Mouse (Mus musculus): ENCODE results near the gene Dync1li2.

The Dync1li2 gene

DNA sequence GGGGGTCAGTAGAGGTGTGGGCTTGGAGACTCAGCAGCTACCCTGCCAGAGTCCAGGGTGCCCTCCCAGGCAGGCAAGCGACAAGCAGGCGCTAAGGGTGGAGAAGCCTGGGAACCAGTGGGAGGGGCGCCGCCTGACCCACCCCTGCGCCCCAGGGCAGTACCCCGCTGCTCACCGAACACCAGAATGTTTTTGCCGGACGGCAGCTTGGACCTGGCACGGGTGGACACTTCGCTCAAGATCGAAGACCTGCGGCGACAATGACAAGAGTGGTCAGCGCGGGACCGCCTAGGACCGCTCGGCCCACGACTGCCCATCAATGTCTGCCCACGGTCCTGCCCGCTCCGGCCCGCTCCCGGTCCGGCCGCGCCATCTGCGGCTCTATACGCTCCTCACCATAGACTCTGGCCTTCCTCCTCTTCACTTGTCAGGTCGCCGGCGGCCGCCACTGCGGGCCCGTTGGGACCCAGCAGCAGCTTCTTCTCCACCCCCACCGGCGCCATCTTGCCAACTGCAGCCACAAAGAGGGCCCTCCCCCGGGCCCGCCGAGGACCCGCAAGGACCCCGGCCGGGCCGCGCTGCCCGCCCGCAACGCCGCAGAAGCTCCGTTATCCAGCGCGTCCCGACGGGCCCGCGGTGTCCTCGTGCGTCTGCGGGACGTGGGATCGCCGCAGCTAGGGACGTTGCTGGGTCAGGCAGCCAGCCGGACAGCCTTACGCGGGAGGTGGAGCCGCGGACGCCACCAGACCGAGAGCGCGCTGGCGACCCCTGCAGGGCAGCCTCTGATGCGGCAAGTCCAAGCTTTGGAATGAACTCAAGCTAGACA lies at the start of gene Dync1li2:
Gene Dync1li2, minus strand, starts transcription at position 749 of the 826 bp plus-strand sequence.
- DNase-seq (ENCODE audit: low spot score in 2 of 2): peak; percentile 86 to 90

DNA sequence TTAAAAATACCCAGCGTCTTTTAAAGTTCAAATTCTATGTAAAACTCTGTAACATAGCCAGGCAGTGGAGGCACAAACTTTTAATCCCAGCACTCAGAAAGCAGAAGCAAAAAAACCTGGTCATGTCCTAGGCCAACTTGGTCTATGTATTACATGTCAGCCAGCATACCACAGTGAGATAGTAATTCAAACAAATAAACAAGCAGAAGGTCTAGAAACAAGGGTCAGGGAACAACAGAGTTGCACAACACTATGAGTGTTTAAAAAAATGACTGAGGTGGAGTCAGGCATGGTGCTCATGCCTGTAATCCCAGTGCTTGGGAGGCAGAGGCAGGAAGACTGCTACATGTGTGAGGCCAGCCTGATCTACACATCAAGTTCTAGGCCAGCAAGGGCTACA lies 36.2 kb upstream of the Dync1li2 start:
- DNase-seq (ENCODE audit: low spot score in 2 of 2): no peak

DNA sequence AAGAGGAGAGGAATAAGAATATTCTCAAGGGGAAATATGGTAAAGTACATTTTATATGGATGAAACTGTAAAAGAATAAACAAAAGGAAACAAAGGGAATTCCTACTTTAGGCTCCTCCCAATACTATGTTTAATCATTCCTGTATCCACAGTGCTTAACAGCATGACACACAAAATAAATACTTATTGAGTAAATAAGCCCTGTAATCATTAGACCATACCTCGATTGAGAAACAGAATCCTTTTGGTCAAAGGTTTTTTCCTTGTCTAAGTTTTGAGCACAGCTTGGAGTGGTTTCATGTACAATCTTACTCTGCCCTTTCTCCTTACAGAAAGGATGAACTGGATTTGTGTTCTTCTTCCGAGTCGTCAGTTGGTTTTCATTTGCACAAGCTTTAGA lies 29.6 kb upstream of the Dync1li2 start:
- no peak for DNase-seq (ENCODE audit: low spot score in 2 of 2)

- DNase-seq (ENCODE audit: low spot score in 2 of 2): no peak
Observed at GRCm38 (mm10) chr8:104467463-104467862, 24.6 kb upstream of the Dync1li2 start.

- no peak for DNase-seq (ENCODE audit: low spot score in 2 of 2)
Observed at GRCm38 (mm10) chr8:104452177-104452576, 9.3 kb upstream of the Dync1li2 start.

GRCm38 (mm10) chr8:104448796-104449195 lies 5.9 kb upstream of the Dync1li2 start:
- DNase-seq (ENCODE audit: low spot score in 2 of 2): no peak

GRCm38 (mm10) chr8:104446016-104446415 lies 3.2 kb upstream of the Dync1li2 start:
- DNase-seq (ENCODE audit: low spot score in 2 of 2): no peak

DNA sequence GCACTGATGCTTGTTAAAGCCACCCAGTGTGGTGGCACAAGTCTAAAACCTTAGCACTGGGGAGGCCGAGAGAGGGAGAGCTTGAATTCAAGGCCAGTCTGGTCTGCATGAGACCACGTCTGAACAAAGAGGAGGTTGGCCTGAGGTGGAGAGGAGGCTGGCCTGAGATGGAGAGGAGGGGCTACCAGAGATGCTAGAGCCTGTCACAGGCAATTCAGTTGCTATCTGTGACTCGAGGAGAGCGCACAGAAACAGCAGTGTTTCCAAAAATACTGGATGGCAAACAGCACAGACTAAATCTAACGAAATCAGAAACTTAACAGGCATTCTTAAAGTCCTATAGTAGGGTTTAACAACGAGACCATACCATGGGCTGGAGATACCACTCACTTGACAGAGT lies 2.4 kb upstream of the Dync1li2 start:
- DNase-seq (ENCODE audit: low spot score in 2 of 2): no peak

DNA sequence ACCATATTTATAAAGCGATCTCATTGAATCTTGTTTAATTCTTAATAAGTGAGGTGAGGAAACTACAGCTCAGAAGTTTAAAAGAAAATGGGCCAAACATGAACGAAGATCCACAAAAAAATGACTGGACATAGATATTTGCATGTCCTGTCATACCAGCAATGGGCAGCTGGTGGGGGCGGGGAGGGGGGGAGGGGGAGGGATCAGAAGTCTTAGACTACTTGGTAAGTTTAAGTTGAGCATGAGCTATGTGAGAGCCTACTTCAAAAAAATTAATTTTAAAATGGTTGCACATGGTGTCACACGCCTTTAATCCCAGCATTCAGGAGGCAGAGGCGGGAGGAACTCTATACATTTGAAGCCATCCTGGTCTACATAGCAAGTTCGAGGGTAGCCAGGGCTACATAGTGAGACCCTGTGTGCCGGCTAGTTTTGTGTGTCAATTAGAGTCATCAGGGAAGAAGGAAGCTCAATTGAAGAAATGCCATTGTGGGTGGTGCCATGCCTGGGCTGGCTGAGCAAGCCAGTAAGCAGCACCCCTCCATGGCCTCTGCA lies 355 bp upstream of the Dync1li2 start:
- no peak for DNase-seq (ENCODE audit: low spot score in 2 of 2)

DNA sequence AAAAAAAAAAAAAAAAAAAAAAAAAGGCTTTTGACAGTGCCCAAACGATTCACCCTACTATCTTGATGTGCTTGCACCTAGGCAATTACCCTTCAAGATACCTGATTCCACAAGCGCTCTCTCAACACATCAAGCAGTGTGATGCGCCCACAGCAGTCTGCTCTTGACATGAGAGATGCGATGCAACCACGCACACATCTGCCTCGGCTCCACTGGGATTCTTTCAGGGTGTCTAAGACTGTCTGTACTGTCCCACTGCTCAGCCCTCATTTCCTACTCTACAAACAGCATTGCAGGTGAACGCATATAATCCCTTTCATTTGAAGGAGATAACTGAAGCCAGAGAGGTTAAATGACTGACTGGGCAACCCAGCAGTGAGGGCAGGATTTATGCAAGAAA lies 1.2 kb downstream of the Dync1li2 start:
- DNase-seq (ENCODE audit: low spot score in 2 of 2): no peak

GRCm38 (mm10) chr8:104439461-104439860 lies 3.4 kb downstream of the Dync1li2 start:
- DNase-seq (ENCODE audit: low spot score in 2 of 2): no peak

DNA sequence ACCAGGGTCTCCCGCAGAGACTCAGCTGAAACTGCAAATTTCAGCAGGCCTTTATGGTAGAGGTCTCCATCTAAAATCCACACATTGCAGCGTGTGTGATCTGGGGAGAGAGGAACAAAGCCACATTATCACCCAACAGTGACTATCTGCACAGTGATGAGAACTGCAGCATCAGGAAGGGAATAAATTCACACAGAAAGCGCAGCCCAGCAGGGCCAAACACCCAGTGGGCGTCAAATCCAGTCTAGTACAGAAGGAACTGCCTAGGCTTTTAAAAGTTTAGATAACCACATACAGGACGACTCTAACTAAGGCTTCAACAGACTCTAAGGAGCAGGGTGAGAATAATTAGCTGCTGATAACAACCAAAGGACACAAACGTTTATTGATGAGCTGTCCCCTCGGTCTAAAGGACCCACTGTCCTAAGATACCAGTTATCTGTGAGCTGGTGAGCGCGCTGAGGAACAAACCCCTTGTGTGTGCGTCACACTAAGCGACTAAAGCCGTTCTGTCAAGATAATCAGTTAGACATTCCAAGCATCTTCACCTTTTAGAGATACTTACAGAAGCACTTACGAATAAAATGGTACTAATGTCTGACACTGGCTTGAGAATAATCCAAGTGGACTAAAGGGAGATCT lies 5.2 kb downstream of the Dync1li2 start:
- DNase-seq (ENCODE audit: low spot score in 2 of 2): no peak

DNA sequence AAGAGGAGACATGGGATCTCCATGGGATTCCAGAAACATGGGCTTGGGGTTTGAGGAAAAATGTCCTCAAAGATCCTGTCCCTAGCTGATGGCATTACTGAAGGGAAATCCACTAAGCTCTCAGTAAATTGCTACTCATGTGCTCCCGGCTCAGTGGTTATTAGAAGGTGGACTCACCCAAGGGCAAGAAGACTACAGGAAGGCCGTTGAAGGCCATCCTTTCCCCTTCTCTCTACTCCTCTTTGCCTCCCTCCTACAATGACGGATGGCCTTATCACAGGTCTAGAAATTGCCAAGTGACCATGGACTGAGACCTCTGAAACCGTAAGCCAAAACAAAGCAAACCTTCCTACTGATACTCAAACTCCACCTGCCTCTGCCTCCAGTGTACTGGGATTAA lies 6.3 kb downstream of the Dync1li2 start:
- no peak for DNase-seq (ENCODE audit: low spot score in 2 of 2)

DNA sequence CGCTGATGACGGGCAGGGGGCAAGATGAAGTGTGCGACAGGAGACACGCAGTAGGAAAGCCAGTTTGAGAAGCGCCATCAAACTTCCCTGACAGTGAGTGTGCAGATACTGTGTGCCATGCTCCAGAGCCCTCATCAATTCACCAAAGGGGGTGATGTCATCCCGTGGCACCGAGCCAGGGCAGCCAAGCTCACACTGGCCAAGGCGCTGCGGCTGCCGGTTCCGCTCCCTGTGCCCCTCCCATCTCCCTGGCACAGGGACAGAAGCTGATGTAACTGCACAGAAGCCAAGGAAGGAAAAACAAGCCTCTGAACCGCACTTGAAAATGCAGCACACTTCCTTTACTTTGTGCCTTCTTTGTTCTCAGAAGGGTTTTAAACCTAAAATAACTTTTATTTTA lies 6.8 kb downstream of the Dync1li2 start:
- peak; percentile 78 to 79 for DNase-seq (ENCODE audit: low spot score in 2 of 2)

DNA sequence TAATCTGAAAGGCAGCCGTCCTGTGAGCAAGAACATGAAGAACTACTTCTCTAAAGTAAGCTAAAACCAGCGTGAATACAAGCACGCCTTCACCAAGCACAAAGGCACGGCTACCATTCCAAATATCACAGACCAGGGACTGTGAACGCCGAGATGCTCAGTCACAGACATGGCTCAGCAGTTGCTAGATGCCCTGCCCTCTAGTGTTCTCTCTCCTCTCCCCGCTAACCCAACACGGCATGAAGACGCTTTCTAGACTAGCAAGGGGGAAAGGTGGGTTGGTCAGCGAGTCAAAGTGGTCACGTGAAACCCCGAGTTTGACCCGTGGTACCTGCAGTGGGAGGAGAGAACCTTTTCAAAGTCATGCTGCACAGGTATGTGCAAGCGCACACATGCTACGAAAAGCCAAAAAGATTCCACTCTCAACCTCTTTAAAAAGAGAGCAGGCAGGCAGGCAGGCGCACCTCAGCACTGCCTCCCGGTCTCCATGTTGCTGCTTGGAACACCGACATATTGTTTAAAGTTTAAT lies 8.0 kb downstream of the Dync1li2 start:
- no peak for DNase-seq (ENCODE audit: low spot score in 2 of 2)

- DNase-seq (ENCODE audit: low spot score in 2 of 2): no peak
Observed at GRCm38 (mm10) chr8:104434275-104434674, 8.6 kb downstream of the Dync1li2 start.

GRCm38 (mm10) chr8:104433191-104433842 lies 9.5 kb downstream of the Dync1li2 start:
- no peak for DNase-seq (ENCODE audit: low spot score in 2 of 2)

DNA sequence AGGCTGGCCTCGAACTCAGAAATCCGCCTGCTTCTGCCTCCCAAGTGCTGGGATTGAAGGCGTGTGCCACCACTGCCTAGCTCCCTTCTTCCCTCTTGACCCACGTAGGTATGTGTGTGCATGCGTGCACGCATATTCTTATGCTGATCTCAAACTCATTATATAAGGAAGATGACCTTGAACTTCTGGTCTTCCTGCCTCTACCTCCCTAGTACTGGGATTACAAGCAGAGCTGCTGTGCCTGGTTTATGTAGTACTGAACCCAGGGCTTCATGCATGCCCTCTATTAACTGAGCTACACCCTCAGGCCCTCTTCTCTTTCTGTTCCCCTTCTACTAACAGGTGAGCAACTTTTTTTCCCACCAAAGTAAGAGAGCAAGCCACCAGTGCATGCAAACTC lies 10.2 kb downstream of the Dync1li2 start:
- DNase-seq (ENCODE audit: low spot score in 2 of 2): no peak

DNA sequence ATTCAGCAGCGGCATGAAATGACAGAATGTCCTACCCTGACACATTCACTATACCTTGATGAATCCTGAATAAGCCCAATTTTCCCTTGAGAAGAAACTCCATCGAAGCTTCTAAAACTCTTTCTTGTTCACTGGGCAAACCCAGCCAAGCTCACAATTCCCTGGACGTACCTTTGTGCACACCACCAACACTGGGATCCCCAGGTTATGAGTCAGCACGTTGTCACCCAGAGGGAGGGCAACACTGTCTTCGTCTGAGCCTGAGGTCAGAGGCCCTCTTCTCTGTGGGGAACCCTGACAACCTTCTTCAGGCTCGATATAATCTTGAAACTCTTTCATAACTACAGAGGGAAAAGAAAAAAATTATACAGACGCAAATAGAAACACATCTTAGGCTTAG lies 12.6 kb downstream of the Dync1li2 start:
- DNase-seq (ENCODE audit: low spot score in 2 of 2): no peak

DNA sequence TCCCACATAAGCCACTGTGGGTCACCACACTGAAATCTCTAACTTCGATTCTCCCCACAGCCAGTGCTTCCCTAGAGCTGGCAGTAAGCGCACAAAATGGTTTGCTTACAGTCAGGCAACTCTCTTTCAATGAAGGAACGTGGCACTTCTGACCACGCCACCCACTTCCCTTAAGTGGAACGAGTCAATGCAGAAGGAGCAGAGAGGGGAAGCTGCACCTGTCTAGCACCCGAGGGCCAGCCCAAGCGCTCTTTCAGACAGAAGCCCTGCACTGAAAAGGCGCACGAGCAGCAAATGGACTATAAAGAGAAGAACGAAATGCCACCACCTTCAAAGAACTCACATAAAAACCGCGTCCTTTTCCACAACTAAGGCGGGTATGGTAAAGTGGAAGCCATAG lies 15.1 kb downstream of the Dync1li2 start:
- DNase-seq (ENCODE audit: low spot score in 2 of 2): no peak

- DNase-seq (ENCODE audit: low spot score in 2 of 2): no peak
Observed at GRCm38 (mm10) chr8:104422313-104422712, 20.5 kb downstream of the Dync1li2 start.

DNA sequence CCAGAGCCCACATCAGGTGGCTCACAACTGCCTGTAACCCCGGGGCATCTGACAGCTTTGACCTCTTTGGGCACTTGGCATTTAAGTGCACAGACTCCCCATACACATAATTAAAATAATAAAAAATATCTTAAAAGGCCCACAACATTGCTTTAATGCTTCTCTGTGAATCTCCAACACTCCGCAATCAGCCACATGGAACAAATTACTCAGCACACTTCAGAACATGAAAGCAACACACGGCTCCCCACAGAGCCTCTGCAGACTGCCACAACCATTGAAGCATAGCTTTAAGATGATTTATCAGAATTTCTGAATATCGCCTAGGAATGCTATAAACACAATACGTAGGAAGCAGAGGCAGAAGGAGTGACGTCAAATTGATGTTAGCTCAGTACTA lies 26.8 kb downstream of the Dync1li2 start:
- no peak for DNase-seq (ENCODE audit: low spot score in 2 of 2)
